Mouse (Mus musculus): ENCODE measurements around the gene Tomm40. TPM values are rescaled to one million over a fixed set of nuclear protein-coding genes. Genes with fewer than 3 reads are reported as not detected.
A peak's percentile ranks its signal among the peaks of the same experiment; 100 is the strongest.

Tomm40 gene
- polyA plus RNA-seq, 1 experiment: 112 TPM

- H3K36me3 ChIP-seq (ENCODE audit: control insufficient read depth, insufficient read depth): no peaks in the 10 kb centered on the region
- H3K4me2 ChIP-seq (ENCODE audit: low read depth): no peak overlapping the region
- H3K4me3 ChIP-seq: no peak overlapping the region
- no peaks in the 10 kb centered on the region for H3K27me3 ChIP-seq (ENCODE audit: control insufficient read depth, insufficient read depth, insufficient read length)
- no peak overlapping the region for H3ac ChIP-seq (ENCODE audit: control insufficient read depth, insufficient read length)
- H3K79me2 ChIP-seq (ENCODE audit: control insufficient read depth, insufficient read depth): no peaks in the 10 kb centered on the region
- TF ChIP-seq MYOG (IDR thresholded peaks at IDR 0.05; ENCODE audit: control insufficient read depth in 1 of 3, insufficient read depth in 1 of 3, insufficient read length in 2 of 3, low read depth in 2 of 3) (no peak), POLR2AphosphoS2 (IDR thresholded peaks at IDR 0.05; ENCODE audit: insufficient read length, low read depth) (peak; percentile 14)
Observed at GRCm38 (mm10) chr7:19701069-19701761, 14.0 kb downstream of the Tomm40 start.

GRCm38 (mm10) chr7:19700299-19701068 is 14.8 kb downstream of the Tomm40 start:
- no peak overlapping the region for H3K4me3 ChIP-seq
- H3ac ChIP-seq (ENCODE audit: control insufficient read depth, insufficient read length): no peak overlapping the region
- H3K36me3 ChIP-seq (ENCODE audit: control insufficient read depth, insufficient read depth): no peaks in the 10 kb centered on the region
- TF ChIP-seq REST (IDR thresholded peaks at IDR 0.05; ENCODE audit: insufficient read depth, insufficient read length): no peak
- no peak for TF ChIP-seq SRF (IDR thresholded peaks at IDR 0.05; ENCODE audit: control insufficient read depth, insufficient read length, low read depth)
- peak; percentile 51 for TF ChIP-seq POLR2AphosphoS2 (IDR thresholded peaks at IDR 0.05; ENCODE audit: insufficient read length, low read depth)
- TF ChIP-seq MYOD1 (IDR thresholded peaks at IDR 0.05; ENCODE audit: control insufficient read depth in 1 of 3, insufficient read length in 2 of 3, low read depth in 2 of 3): no peak
- H3K27me3 ChIP-seq (ENCODE audit: control insufficient read depth, insufficient read depth, insufficient read length): no peaks in the 10 kb centered on the region
- H3K79me2 ChIP-seq (ENCODE audit: control insufficient read depth, insufficient read depth): no peaks in the 10 kb centered on the region
- H3K4me2 ChIP-seq (ENCODE audit: low read depth): no peak overlapping the region

- no peak overlapping the region for H3ac ChIP-seq (ENCODE audit: control insufficient read depth, insufficient read length)
- no peak overlapping the region for H3K4me2 ChIP-seq (ENCODE audit: low read depth)
- H3K79me2 ChIP-seq (ENCODE audit: control insufficient read depth, insufficient read depth): no peaks in the 10 kb centered on the region
- no peak overlapping the region for H3K4me3 ChIP-seq
- H3K36me3 ChIP-seq (ENCODE audit: control insufficient read depth, insufficient read depth): no peaks in the 10 kb centered on the region
- TF ChIP-seq SRF (IDR thresholded peaks at IDR 0.05; ENCODE audit: control insufficient read depth, insufficient read length, low read depth) (no peak), REST (IDR thresholded peaks at IDR 0.05; ENCODE audit: insufficient read depth, insufficient read length) (no peak), POLR2A (IDR thresholded peaks at IDR 0.05; ENCODE audit: insufficient read length, low read depth) (no peak), USF1 (IDR thresholded peaks at IDR 0.05; ENCODE audit: low read depth) (no peak), CEBPB (IDR thresholded peaks at IDR 0.05; ENCODE audit: insufficient read depth, poor library complexity, severe bottlenecking) (no peak), MYOD1 (IDR thresholded peaks at IDR 0.05; ENCODE audit: control insufficient read depth in 1 of 3, insufficient read length in 2 of 3, low read depth in 2 of 3) (no peak), TCF12 (IDR thresholded peaks at IDR 0.05; ENCODE audit: insufficient read depth, poor library complexity, severe bottlenecking) (no peak), POLR2AphosphoS2 (IDR thresholded peaks at IDR 0.05; ENCODE audit: insufficient read length, low read depth) (no peak), TCF3 (IDR thresholded peaks at IDR 0.05; ENCODE audit: insufficient read length, low read depth) (no peak), MAX (IDR thresholded peaks at IDR 0.05; ENCODE audit: low read depth) (no peak), MYOG (IDR thresholded peaks at IDR 0.05; ENCODE audit: control insufficient read depth in 1 of 3, insufficient read depth in 1 of 3, insufficient read length in 2 of 3, low read depth in 2 of 3) (no peak), E2F4 (IDR thresholded peaks at IDR 0.05; ENCODE audit: insufficient read depth) (no peak)
- no peaks in the 10 kb centered on the region for H3K27me3 ChIP-seq (ENCODE audit: control insufficient read depth, insufficient read depth, insufficient read length)
Observed at GRCm38 (mm10) chr7:19699827-19700148, 15.4 kb downstream of the Tomm40 start.

GRCm38 (mm10) chr7:19698907-19699826 is 16.1 kb downstream of the Tomm40 start, which contains the start of gene Apoe:
Gene Apoe, minus strand, starts transcription at chr7:19699188.
- no peak within 1 kb of the TSS for H3K4me3 ChIP-seq
- peak within 1 kb of the TSS; percentile 12 for H3K4me2 ChIP-seq (ENCODE audit: low read depth)
- no peaks in the 10 kb centered on the region for H3K36me3 ChIP-seq (ENCODE audit: control insufficient read depth, insufficient read depth)
- no peak within 1 kb of the TSS for H3ac ChIP-seq (ENCODE audit: control insufficient read depth, insufficient read length)
- H3K79me2 ChIP-seq (ENCODE audit: control insufficient read depth, insufficient read depth): no peaks in the 10 kb centered on the region
- H3K27me3 ChIP-seq (ENCODE audit: control insufficient read depth, insufficient read depth, insufficient read length): no peaks in the 10 kb centered on the region
- no peak for TF ChIP-seq TCF12 (IDR thresholded peaks at IDR 0.05; ENCODE audit: insufficient read depth, poor library complexity, severe bottlenecking)
- TF ChIP-seq POLR2A (IDR thresholded peaks at IDR 0.05; ENCODE audit: insufficient read length, low read depth): no peak
- no peak for TF ChIP-seq MYOD1 (IDR thresholded peaks at IDR 0.05; ENCODE audit: control insufficient read depth in 1 of 3, insufficient read length in 2 of 3, low read depth in 2 of 3)
- TF ChIP-seq USF1 (IDR thresholded peaks at IDR 0.05; ENCODE audit: low read depth): no peak
- no peak for TF ChIP-seq MAX (IDR thresholded peaks at IDR 0.05; ENCODE audit: low read depth)
- TF ChIP-seq SRF (IDR thresholded peaks at IDR 0.05; ENCODE audit: control insufficient read depth, insufficient read length, low read depth): no peak
- no peak for TF ChIP-seq MYOG (IDR thresholded peaks at IDR 0.05; ENCODE audit: control insufficient read depth in 1 of 3, insufficient read depth in 1 of 3, insufficient read length in 2 of 3, low read depth in 2 of 3)
- no peak for TF ChIP-seq POLR2AphosphoS2 (IDR thresholded peaks at IDR 0.05; ENCODE audit: insufficient read length, low read depth)
- no peak for TF ChIP-seq E2F4 (IDR thresholded peaks at IDR 0.05; ENCODE audit: insufficient read depth)
- TF ChIP-seq REST (IDR thresholded peaks at IDR 0.05; ENCODE audit: insufficient read depth, insufficient read length): no peak
- TF ChIP-seq TCF3 (IDR thresholded peaks at IDR 0.05; ENCODE audit: insufficient read length, low read depth): no peak
- no peak for TF ChIP-seq CEBPB (IDR thresholded peaks at IDR 0.05; ENCODE audit: insufficient read depth, poor library complexity, severe bottlenecking)

Measured in myocyte (in vitro differentiated cells).